Mouse (Mus musculus): Measurements from ENCODE around the gene Rab9.

The Rab9 gene

GRCm38 (mm10) chrX:166444552-166444951 lies 35.1 kb downstream of the Rab9 start:
- DNase-seq: no peak

- peak; percentile 91 to 94 for DNase-seq
Measured at GRCm38 (mm10) chrX:166440616-166441063, 39.0 kb downstream of the Rab9 start, which contains the start of gene Ofd1. Gene Ofd1 (minus strand): TSS chrX:166440704.

GRCm38 (mm10) chrX:166440036-166440615 lies 39.5 kb downstream of the Rab9 start, which contains the start of gene Trappc2:
Gene Trappc2 (plus strand): TSS chrX:166440574.
- DNase-seq: no peak

- DNase-seq: no peak
Measured at GRCm38 (mm10) chrX:166434812-166435211, 44.9 kb downstream of the Rab9 start.

GRCm38 (mm10) chrX:166416196-166416595 lies 63.5 kb downstream of the Rab9 start:
- DNase-seq: peak; percentile 60 to 67

- no peak for DNase-seq
Measured at GRCm38 (mm10) chrX:166407865-166408264, 71.8 kb downstream of the Rab9 start.
